13 mouse cellular contexts compared by ENCODE assay signal in genomic region chr10:59800159-59800558, GRCm38 (mm10).
A peak's percentile ranks its signal among the peaks of the same experiment; 100 is the strongest.
DNase-seq lines count a peak whose midpoint lies in the region; ATAC-seq and TF ChIP-seq lines count a peak whose summit lies in the region.
"Had no signal": no experiment of that assay in that cellular context is flagged by ENCODE, and none has a peak within 500 bp of the region (broad histone marks: within the 10 kb centered on the region; RNA-seq: fewer than 3 reads in every experiment).

No protein-coding gene starts in this region.

- 31% methylated on average over 10 of the region's 10 CpGs for WGBS in forebrain, embryonic 12.5 days
- 27% methylated on average over 10 of the region's 10 CpGs for WGBS in forebrain, embryonic 15.5 days
- 16% methylated on average over 10 of the region's 10 CpGs for WGBS in hindbrain, embryonic 15.5 days
- 22% methylated on average over 10 of the region's 10 CpGs for WGBS in midbrain, embryonic 16.5 days

- no peaks in the 10 kb centered on the region for H3K9me3 ChIP-seq in forebrain, embryonic 12.5 days
- no peaks in the 10 kb centered on the region for H3K9me3 ChIP-seq in forebrain, embryonic 15.5 days
- no peaks in the 10 kb centered on the region for H3K9me3 ChIP-seq in hindbrain, embryonic 15.5 days
- no peaks in the 10 kb centered on the region for H3K9me3 ChIP-seq in midbrain, embryonic 16.5 days (replicated peaks; ENCODE audit: control insufficient read depth, low read length, poor library complexity, severe bottlenecking)
- H3K9me3 ChIP-seq: embryonic facial prominence, embryonic 13.5 days had no signal

- no peaks in the 10 kb centered on the region for H3K27me3 ChIP-seq in forebrain, embryonic 12.5 days
- H3K27me3 ChIP-seq in forebrain, embryonic 15.5 days, result no peaks in the 10 kb centered on the region
- no peaks in the 10 kb centered on the region for H3K27me3 ChIP-seq in hindbrain, embryonic 15.5 days
- no peaks in the 10 kb centered on the region for H3K27me3 ChIP-seq in midbrain, embryonic 16.5 days (ENCODE audit: control insufficient read depth, insufficient read depth, low read depth, low read length)
- H3K27me3 ChIP-seq: CH12.LX; embryonic facial prominence, embryonic 13.5 days; heart, embryonic 12.5 days had no signal

- no peak overlapping the region for H3K4me2 ChIP-seq in forebrain, embryonic 12.5 days
- H3K4me2 ChIP-seq in forebrain, embryonic 15.5 days (replicated peaks), result no peak overlapping the region
- H3K4me2 ChIP-seq in hindbrain, embryonic 15.5 days, result no peak overlapping the region
- H3K4me2 ChIP-seq in midbrain, embryonic 16.5 days (ENCODE audit: low read length), result no peak overlapping the region
- H3K4me2 ChIP-seq: embryonic facial prominence, embryonic 13.5 days; heart, embryonic 12.5 days had no signal

- peaks cover 17% of the 10 kb centered on the region; the same call in 1 of the 2 replicates for H3K4me1 ChIP-seq in forebrain, embryonic 12.5 days
- H3K4me1 ChIP-seq in forebrain, embryonic 15.5 days, result 0 out of 2 replicates have a peak, but pooled peaks cover 7% of the 10 kb centered on the region
- H3K4me1 ChIP-seq in hindbrain, embryonic 15.5 days (replicated peaks), result peaks cover 12% of the 10 kb centered on the region
- H3K4me1 ChIP-seq in midbrain, embryonic 16.5 days (ENCODE audit: control insufficient read depth, insufficient read depth, low read length), result peaks cover 9% of the 10 kb centered on the region

- peak; percentile 60; the same call in 1 of the 2 replicates for ATAC-seq in forebrain, embryonic 12.5 days (ENCODE audit: low FRiP score)
- no peak for ATAC-seq in forebrain, embryonic 15.5 days (replicated peaks)
- ATAC-seq in hindbrain, embryonic 15.5 days (ENCODE audit: low FRiP score, low read depth), result peak; percentile 24; the same call in 1 of the 2 replicates
- ATAC-seq in midbrain, embryonic 16.5 days, result peak; percentile 51; the same call in 1 of the 2 replicates
- no peak for ATAC-seq in activated CD4-positive, CD25-positive, alpha-beta regulatory T cell, adult 4 months

- H3K27ac ChIP-seq in forebrain, embryonic 12.5 days, result 0 out of 2 replicates have a peak overlapping the region, but pooled peaks have one; percentile 5
- no peak overlapping the region for H3K27ac ChIP-seq in forebrain, embryonic 15.5 days (replicated peaks)
- H3K27ac ChIP-seq in hindbrain, embryonic 15.5 days (replicated peaks), result no peak overlapping the region
- H3K27ac ChIP-seq in midbrain, embryonic 16.5 days (ENCODE audit: low read length), result no peak overlapping the region
- H3K27ac ChIP-seq: embryonic facial prominence, embryonic 13.5 days had no signal

- TF ChIP-seq CTCF in brain, embryonic 14.5 days (IDR thresholded peaks at IDR 0.05; ENCODE audit: borderline replicate concordance, extremely low read depth, insufficient read depth, insufficient read length), result no peak

- no peak overlapping the region for H3K9ac ChIP-seq in forebrain, embryonic 12.5 days
- H3K9ac ChIP-seq in forebrain, embryonic 15.5 days (replicated peaks), result no peak overlapping the region
- no peak overlapping the region for H3K9ac ChIP-seq in hindbrain, embryonic 15.5 days
- H3K9ac ChIP-seq in midbrain, embryonic 16.5 days (ENCODE audit: low read depth, low read length), result no peak overlapping the region
- H3K9ac ChIP-seq: embryonic facial prominence, embryonic 13.5 days; heart, embryonic 12.5 days had no signal

- H3K4me3 ChIP-seq in forebrain, embryonic 12.5 days (replicated peaks), result no peak overlapping the region
- H3K4me3 ChIP-seq in forebrain, embryonic 15.5 days, result no peak overlapping the region
- H3K4me3 ChIP-seq in hindbrain, embryonic 15.5 days, result no peak overlapping the region
- no peak overlapping the region for H3K4me3 ChIP-seq in midbrain, embryonic 16.5 days (ENCODE audit: low read depth, low read length)
- H3K4me3 ChIP-seq: embryonic facial prominence, embryonic 13.5 days; heart, embryonic 12.5 days had no signal

- peak; percentile 48 for DNase-seq in brain, embryonic 14.5 days (ENCODE audit: low read depth)
- DNase-seq in right cerebral cortex, adult 2 months (ENCODE audit: low spot score in 2 of 2), result no peak
- DNase-seq in thymus, postnatal 14 days, result no peak
- DNase-seq: adrenal gland, adult 2 months; lung, postnatal 14 days had no signal

- peaks cover 1% of the 10 kb centered on the region for H3K36me3 ChIP-seq in forebrain, embryonic 12.5 days (replicated peaks)
- no peaks in the 10 kb centered on the region for H3K36me3 ChIP-seq in forebrain, embryonic 15.5 days
- no peaks in the 10 kb centered on the region for H3K36me3 ChIP-seq in hindbrain, embryonic 15.5 days
- H3K36me3 ChIP-seq in midbrain, embryonic 16.5 days (ENCODE audit: control insufficient read depth, insufficient read depth, low read length), result no peaks in the 10 kb centered on the region

- TF ChIP-seq POLR2A in brain, embryonic 14.5 days (IDR thresholded peaks at IDR 0.05; ENCODE audit: borderline replicate concordance, extremely low read depth, insufficient read depth, insufficient read length, poor library complexity, severe bottlenecking), result no peak

Comparison
In these comparisons a context has a peak if more than half of its experiments do, and no peak if none do; other contexts are left out.
1. ATAC-seq: peak in forebrain, embryonic 12.5 days (single experiment), hindbrain, embryonic 15.5 days (single experiment) and midbrain, embryonic 16.5 days (single experiment); none in forebrain, embryonic 15.5 days (single experiment) and activated CD4-positive, CD25-positive, alpha-beta regulatory T cell, adult 4 months (single experiment).